Mouse (Mus musculus): ENCODE results near the gene Fam207a.

GRCm38 (mm10) chr10:77450159-77450464 lies 65.5 kb downstream of the Fam207a start:
- TF ChIP-seq CTCF (IDR thresholded peaks at IDR 0.05; ENCODE audit: low read depth), result no peak
- TF ChIP-seq EP300 (IDR thresholded peaks at IDR 0.05; ENCODE audit: low read depth), result no peak
